Mouse (Mus musculus) neural tube, embryonic 13.5 days (tissue): ENCODE measurements at regions not wholly inside any gene's neighbourhood (a gene's known extent, or its start where the extent isn't known, plus 50 kb on each side); places are given as distances from the start of the nearest gene placed in this dataset. TPM values are rescaled to one million over a fixed set of nuclear protein-coding genes. Genes with fewer than 3 reads are reported as not detected.

Source experiments
- ATAC-seq: fragments of 200-750 bp; cut with Nextera tagmentation; 2 replicates; pipeline ENCODE4 v1.8.0; 2017; ENCODE audit warnings: low read depth, mild to moderate bottlenecking, moderate TSS enrichment, moderate library complexity
- H3K27ac ChIP-seq: fragments of 300-500 bp; sonication (generic); replicated peaks from 2 replicates; pipeline ENCODE4 v1.5.1; 2015; ENCODE audit warnings: moderate library complexity, mild to moderate bottlenecking, inconsistent platforms
- H3K27me3 ChIP-seq: fragments of 300-500 bp; sonication (generic); 2 replicates; pipeline ENCODE4 v1.6.1; 2015; ENCODE audit warnings: mild to moderate bottlenecking, inconsistent platforms
- H3K36me3 ChIP-seq: fragments of 300-500 bp; sonication (generic); 2 replicates; pipeline ENCODE4 v1.6.1; 2015; ENCODE audit warnings: mild to moderate bottlenecking, inconsistent platforms
- H3K4me1 ChIP-seq: fragments of 300-500 bp; sonication (generic); replicated peaks from 2 replicates; pipeline ENCODE4 v1.6.1; 2015; ENCODE audit warnings: inconsistent platforms
- H3K4me2 ChIP-seq: fragments of 300-500 bp; sonication (generic); 2 replicates; pipeline ENCODE4 v1.6.1; 2015; ENCODE audit warnings: inconsistent platforms, mild to moderate bottlenecking, moderate library complexity
- H3K4me3 ChIP-seq: fragments of 300-500 bp; sonication (generic); 2 replicates; pipeline ENCODE4 v1.5.1; 2015; ENCODE audit warnings: mild to moderate bottlenecking, inconsistent platforms
- H3K9ac ChIP-seq: fragments of 300-500 bp; sonication (generic); 2 replicates; pipeline ENCODE4 v1.6.1; 2015; ENCODE audit warnings: moderate library complexity, mild to moderate bottlenecking, inconsistent platforms
- H3K9me3 ChIP-seq: fragments of 300-500 bp; sonication (generic); 2 replicates; pipeline ENCODE4 v1.6.1; 2016; ENCODE audit warnings: inconsistent platforms
- whole genome bisulfite sequencing: fragments of 180-500 bp; shearing (Covaris S2); methylation state at CpG from one replicate; pipeline ENCODE4 v1.1.7; 2015; 5-methylcytosine and 5-hydroxymethylcytosine counted together
- microRNA-seq: library from miRNA; unstranded; fragments of <30 nt; microRNA quantifications from one replicate; pipeline ENCODE4, GENCODE M21; 2016

GRCm38 (mm10) chr3:3000199-3000598 is 2750.4 kb upstream of the Gm8797 start:
- H3K27me3 ChIP-seq, result no peaks in the 10 kb centered on the region
- H3K36me3 ChIP-seq, result no peaks in the 10 kb centered on the region
- H3K4me1 ChIP-seq, result no peaks in the 10 kb centered on the region
- no peak overlapping the region for H3K4me3 ChIP-seq
- no peak overlapping the region for H3K9ac ChIP-seq
- H3K4me2 ChIP-seq, result no peak overlapping the region
- H3K9me3 ChIP-seq, result peaks cover 43% of the 10 kb centered on the region
- no peak overlapping the region for H3K27ac ChIP-seq
- ATAC-seq, result no peak

GRCm38 (mm10) chr3:3001224-3001623 is 2749.4 kb upstream of the Gm8797 start:
- 70% methylated on average over 4 of the region's 4 CpGs for WGBS

GRCm38 (mm10) chr3:3001639-3002038 is 2749.0 kb upstream of the Gm8797 start:
- H3K4me3 ChIP-seq, result no peak overlapping the region
- H3K4me2 ChIP-seq, result no peak overlapping the region
- no peaks in the 10 kb centered on the region for H3K36me3 ChIP-seq
- no peaks in the 10 kb centered on the region for H3K4me1 ChIP-seq
- H3K9me3 ChIP-seq, result peaks cover 58% of the 10 kb centered on the region
- peak; percentile 67 for ATAC-seq
- no peak overlapping the region for H3K27ac ChIP-seq
- no peaks in the 10 kb centered on the region for H3K27me3 ChIP-seq
- H3K9ac ChIP-seq, result no peak overlapping the region

More at GRCm38 (mm10) chr3:3001224-3001623, 2749.4 kb upstream of the Gm8797 start:
- H3K27me3 ChIP-seq, result no peaks in the 10 kb centered on the region
- H3K36me3 ChIP-seq, result no peaks in the 10 kb centered on the region
- H3K27ac ChIP-seq, result no peak overlapping the region
- no peak overlapping the region for H3K9ac ChIP-seq
- no peak overlapping the region for H3K4me2 ChIP-seq
- ATAC-seq, result no peak
- H3K9me3 ChIP-seq, result peaks cover 54% of the 10 kb centered on the region
- H3K4me1 ChIP-seq, result no peaks in the 10 kb centered on the region
- H3K4me3 ChIP-seq, result no peak overlapping the region

GRCm38 (mm10) chr3:3003425-3003824 is 2747.2 kb upstream of the Gm8797 start:
- H3K27me3 ChIP-seq, result no peaks in the 10 kb centered on the region
- H3K9me3 ChIP-seq, result peaks cover 75% of the 10 kb centered on the region
- H3K36me3 ChIP-seq, result no peaks in the 10 kb centered on the region
- H3K4me2 ChIP-seq, result no peak overlapping the region
- H3K9ac ChIP-seq, result no peak overlapping the region
- no peak overlapping the region for H3K4me3 ChIP-seq
- no peaks in the 10 kb centered on the region for H3K4me1 ChIP-seq
- WGBS, result 79% methylated on average over 1 of the region's 1 CpGs
- H3K27ac ChIP-seq, result no peak overlapping the region
- ATAC-seq, result no peak

- 69% methylated on average over 1 of the region's 1 CpGs for WGBS
- Histone ChIP-seq H3K4me2 (no peak overlapping the region), H3K9ac (no peak overlapping the region), H3K36me3 (no peaks in the 10 kb centered on the region), H3K9me3 (peaks cover 86% of the 10 kb centered on the region), H3K27me3 (no peaks in the 10 kb centered on the region), H3K4me1 (no peaks in the 10 kb centered on the region), H3K4me3 (no peak overlapping the region), H3K27ac (no peak overlapping the region)
- ATAC-seq, result no peak
Measured at GRCm38 (mm10) chr3:3011111-3011510, 2739.5 kb upstream of the Gm8797 start.

GRCm38 (mm10) chr3:3012951-3013350 is 2737.7 kb upstream of the Gm8797 start:
- H3K27me3 ChIP-seq, result no peaks in the 10 kb centered on the region
- peaks cover 73% of the 10 kb centered on the region for H3K9me3 ChIP-seq
- no peak overlapping the region for H3K4me2 ChIP-seq
- H3K4me1 ChIP-seq, result no peaks in the 10 kb centered on the region
- no peak overlapping the region for H3K9ac ChIP-seq
- no peak overlapping the region for H3K27ac ChIP-seq
- 79% methylated on average over 5 of the region's 5 CpGs for WGBS
- no peaks in the 10 kb centered on the region for H3K36me3 ChIP-seq
- ATAC-seq, result no peak
- H3K4me3 ChIP-seq, result no peak overlapping the region

- no peaks in the 10 kb centered on the region for H3K36me3 ChIP-seq
- no peak overlapping the region for H3K4me3 ChIP-seq
- H3K27me3 ChIP-seq, result no peaks in the 10 kb centered on the region
- H3K4me2 ChIP-seq, result no peak overlapping the region
- peaks cover 66% of the 10 kb centered on the region for H3K9me3 ChIP-seq
- no peak overlapping the region for H3K27ac ChIP-seq
- ATAC-seq, result no peak
- no peaks in the 10 kb centered on the region for H3K4me1 ChIP-seq
- no peak overlapping the region for H3K9ac ChIP-seq
Measured at GRCm38 (mm10) chr3:3014978-3015377, 2735.6 kb upstream of the Gm8797 start.

- H3K27me3 ChIP-seq, result no peaks in the 10 kb centered on the region
- ATAC-seq, result no peak
- H3K4me1 ChIP-seq, result no peaks in the 10 kb centered on the region
- H3K9me3 ChIP-seq, result peaks cover 60% of the 10 kb centered on the region
- no peak overlapping the region for H3K9ac ChIP-seq
- no peak overlapping the region for H3K4me2 ChIP-seq
- no peaks in the 10 kb centered on the region for H3K36me3 ChIP-seq
- H3K27ac ChIP-seq, result no peak overlapping the region
- WGBS, result 88% methylated on average over 1 of the region's 1 CpGs
- no peak overlapping the region for H3K4me3 ChIP-seq
Measured at GRCm38 (mm10) chr3:3016572-3016971, 2734.0 kb upstream of the Gm8797 start.

- 86% methylated on average over 2 of the region's 2 CpGs for WGBS
- no peak for ATAC-seq
Measured at GRCm38 (mm10) chr3:3032793-3033192, 2717.8 kb upstream of the Gm8797 start.

More at GRCm38 (mm10) chr3:3032793-3033192, 2717.8 kb upstream of the Gm8797 start:
- no peaks in the 10 kb centered on the region for H3K27me3 ChIP-seq
- no peak overlapping the region for H3K9ac ChIP-seq
- no peaks in the 10 kb centered on the region for H3K4me1 ChIP-seq
- H3K4me3 ChIP-seq, result no peak overlapping the region
- no peak overlapping the region for H3K27ac ChIP-seq
- H3K36me3 ChIP-seq, result no peaks in the 10 kb centered on the region
- H3K9me3 ChIP-seq, result peaks cover 61% of the 10 kb centered on the region
- no peak overlapping the region for H3K4me2 ChIP-seq

Small RNAs in the stretch of these regions (microRNA-seq; reads per million reads assigned to microRNA genes)
- gene Gm27460, result not detected
- not detected for gene Gm28002
